Comparison of ENCODE assay signal across 27 mouse cellular contexts in the genomic region with DNA sequence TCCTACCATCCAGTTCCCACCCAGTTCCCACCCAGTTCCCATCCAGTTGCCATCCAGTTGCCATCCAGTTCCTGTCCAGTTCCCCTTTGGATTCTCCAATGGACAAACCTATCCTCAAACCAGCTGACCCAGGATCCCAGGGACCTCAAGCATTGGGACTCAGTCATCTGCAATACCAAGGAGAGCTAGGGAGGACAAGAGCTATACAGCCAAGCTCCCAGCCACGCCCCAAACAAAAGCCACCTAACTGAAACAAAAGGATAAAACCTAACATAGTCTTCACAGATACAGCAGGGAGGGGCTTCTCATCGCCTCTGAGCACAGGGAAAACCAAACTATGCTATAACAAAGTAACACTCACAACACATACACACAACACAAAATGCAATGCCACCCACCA.
"Had no signal": no experiment of that assay in that cellular context is flagged by ENCODE, and none has a peak within 500 bp of the region (broad histone marks: within the 10 kb centered on the region; RNA-seq: fewer than 3 reads in every experiment).

No protein-coding gene starts in this region.

- H3K4me2 ChIP-seq: embryonic facial prominence, embryonic 12.5 days; embryonic facial prominence, embryonic 13.5 days; embryonic facial prominence, embryonic 15.5 days; forebrain, embryonic 13.5 days; forebrain, embryonic 15.5 days; heart, embryonic 11.5 days had no signal

- H3K4me3 ChIP-seq: embryonic facial prominence, embryonic 10.5 days; embryonic facial prominence, embryonic 12.5 days; embryonic facial prominence, embryonic 13.5 days; embryonic facial prominence, embryonic 15.5 days; erythroblast, embryonic 14.5 days; forebrain, embryonic 10.5 days; forebrain, embryonic 13.5 days; forebrain, embryonic 15.5 days; gastrocnemius, adult 2 months; heart, embryonic 10.5 days had no signal

- H3K36me3 ChIP-seq: embryonic facial prominence, embryonic 10.5 days; embryonic facial prominence, embryonic 12.5 days; embryonic facial prominence, embryonic 13.5 days; embryonic facial prominence, embryonic 15.5 days; forebrain, embryonic 10.5 days; forebrain, embryonic 15.5 days; heart, embryonic 10.5 days had no signal

- DNase-seq: cerebellum, adult 8-10 months; cerebellum, adult 9-10 months; cerebellum, adult 9-11 months; cerebellum, postnatal 10 days; cerebellum, postnatal 14 days; cerebellum, postnatal 25 days; cerebellum, postnatal 36 days; embryo, embryonic 11 days; forebrain, postnatal 0 days; gastrocnemius, adult 2 months; gastrocnemius, postnatal 10 days; gastrocnemius, postnatal 14 days; gastrocnemius, postnatal 25 days; gastrocnemius, postnatal 36 days; heart, adult 18-20 months had no signal

- H3K4me1 ChIP-seq: forebrain, embryonic 10.5 days; forebrain, embryonic 13.5 days had no signal

- H3K27ac ChIP-seq: embryonic facial prominence, embryonic 10.5 days; embryonic facial prominence, embryonic 12.5 days; embryonic facial prominence, embryonic 15.5 days; forebrain, embryonic 10.5 days; forebrain, embryonic 13.5 days; forebrain, embryonic 15.5 days; gastrocnemius, adult 2 months; heart, embryonic 10.5 days had no signal

- H3K9me3 ChIP-seq: embryonic facial prominence, embryonic 10.5 days; embryonic facial prominence, embryonic 12.5 days; embryonic facial prominence, embryonic 13.5 days; embryonic facial prominence, embryonic 15.5 days; forebrain, embryonic 10.5 days; forebrain, embryonic 13.5 days; forebrain, embryonic 15.5 days; heart, embryonic 10.5 days had no signal

- H3K9ac ChIP-seq: embryonic facial prominence, embryonic 12.5 days; embryonic facial prominence, embryonic 13.5 days; embryonic facial prominence, embryonic 15.5 days; forebrain, embryonic 13.5 days; forebrain, embryonic 15.5 days; forebrain, postnatal 0 days had no signal

- H3K27me3 ChIP-seq: embryonic facial prominence, embryonic 12.5 days; embryonic facial prominence, embryonic 13.5 days; embryonic facial prominence, embryonic 15.5 days; forebrain, embryonic 13.5 days; forebrain, embryonic 15.5 days had no signal

- ATAC-seq: forebrain, embryonic 13.5 days; forebrain, embryonic 14.5 days; forebrain, embryonic 15.5 days; forebrain, embryonic 16.5 days; forebrain, postnatal 0 days had no signal
